Mouse (Mus musculus): Measurements from ENCODE around the gene Dnajc16.
A peak's percentile ranks its signal among the peaks of the same experiment; 100 is the strongest.

Dnajc16 gene

DNA sequence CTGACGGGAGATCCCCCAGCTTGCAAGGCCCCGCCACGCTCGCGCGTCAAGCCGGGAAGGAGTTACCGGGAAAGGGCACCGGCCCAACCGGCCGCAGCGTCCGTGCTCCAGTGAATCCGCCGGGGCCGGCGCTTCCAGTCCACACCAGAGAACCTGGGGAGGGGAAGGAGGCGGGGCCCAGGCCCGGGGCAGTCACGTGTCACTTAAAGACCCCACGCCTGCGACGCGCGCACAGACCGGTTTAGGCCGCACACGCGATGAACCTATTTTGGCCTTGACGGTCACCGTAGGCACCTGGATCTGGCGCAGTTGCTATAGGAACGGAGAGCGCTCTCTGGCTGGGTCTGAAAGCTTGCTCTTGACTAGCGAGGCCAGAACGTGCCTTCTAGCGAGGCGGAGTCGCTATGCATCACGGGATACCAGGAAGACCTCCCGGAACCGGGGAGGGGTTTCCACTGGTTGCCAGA, at the start of gene Dnajc16:
Gene Dnajc16 (minus strand): TSS at position 408 of the 467 bp plus-strand sequence.
- peak; percentile 91 for DNase-seq (ENCODE audit: low spot score)

- no peak for DNase-seq (ENCODE audit: low spot score)
These were observed 43.9 kb upstream of the Dnajc16 start for GRCm38 (mm10) chr4:141834536-141835095.

GRCm38 (mm10) chr4:141833911-141834310, 43.2 kb upstream of the Dnajc16 start:
- no peak for DNase-seq (ENCODE audit: low spot score)

DNA sequence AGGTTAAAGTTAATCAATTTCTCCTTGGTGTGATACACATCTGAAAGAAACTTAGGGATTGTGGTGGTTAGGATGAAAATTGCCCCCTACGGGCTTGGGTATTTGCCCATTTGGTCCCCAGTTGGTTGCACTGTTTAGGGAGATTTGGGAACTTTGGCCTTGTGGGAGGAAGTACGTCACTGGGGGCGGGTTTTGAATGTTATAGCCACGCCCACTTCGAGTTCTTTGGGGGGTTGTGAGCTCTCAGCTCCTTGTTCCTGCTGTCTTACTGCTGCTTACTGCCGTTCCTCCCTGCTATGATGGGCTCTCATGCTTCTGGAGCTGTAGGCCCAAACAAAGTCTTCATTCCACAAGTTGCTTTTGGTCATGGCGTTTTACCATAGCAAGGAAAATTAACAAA, 40.6 kb upstream of the Dnajc16 start:
- DNase-seq (ENCODE audit: low spot score): no peak

DNA sequence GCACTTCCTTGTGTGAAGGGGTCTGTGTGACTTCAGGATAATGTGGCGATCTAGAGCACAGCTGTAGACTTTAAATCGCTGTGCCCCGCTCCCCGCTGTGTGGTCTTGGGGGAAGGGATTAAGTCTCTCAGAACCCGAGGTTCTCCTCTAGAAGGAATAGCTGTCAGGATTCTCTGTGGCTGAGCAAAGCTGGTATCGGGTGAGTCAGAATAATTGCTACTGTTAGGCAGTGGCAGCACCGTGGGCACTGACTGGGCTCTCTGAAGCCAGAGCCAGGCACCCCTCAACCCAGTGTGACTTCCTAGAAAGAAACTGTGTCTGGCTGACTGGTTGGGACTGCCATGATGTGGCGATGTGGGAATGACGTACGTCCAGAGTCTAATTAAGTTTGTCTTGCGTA, 39.6 kb upstream of the Dnajc16 start:
- DNase-seq (ENCODE audit: low spot score): no peak

- no peak for DNase-seq (ENCODE audit: low spot score)
These were observed 37.4 kb upstream of the Dnajc16 start for GRCm38 (mm10) chr4:141828177-141828576.

GRCm38 (mm10) chr4:141827401-141827800, 36.7 kb upstream of the Dnajc16 start:
- DNase-seq (ENCODE audit: low spot score): no peak

DNA sequence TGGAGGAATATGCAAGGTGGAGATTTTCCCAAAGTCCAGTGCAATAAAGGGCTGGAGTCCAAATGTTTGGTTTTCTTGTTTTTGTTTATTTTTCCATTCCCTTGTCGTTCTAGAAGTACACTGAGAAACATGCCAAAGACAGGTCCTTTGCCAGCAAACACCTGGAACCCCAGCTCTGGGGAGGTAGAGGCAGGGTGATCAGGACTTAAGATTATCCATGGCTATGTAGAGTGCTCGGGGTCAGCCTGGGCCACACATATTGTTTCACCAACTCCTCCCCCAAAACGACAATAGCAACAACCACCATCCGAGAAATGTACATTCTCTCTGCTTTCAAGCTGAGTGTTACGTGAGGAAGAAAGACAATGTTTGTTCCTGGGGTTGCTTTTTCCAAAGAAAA, 35.3 kb upstream of the Dnajc16 start, which contains the start of gene Cela2a:
Gene Cela2a (minus strand): TSS at position 101 of the 400 bp plus-strand sequence.
- no peak for DNase-seq (ENCODE audit: low spot score)

- no peak for DNase-seq (ENCODE audit: low spot score)
These were observed 32.2 kb upstream of the Dnajc16 start for GRCm38 (mm10) chr4:141822979-141823378.

GRCm38 (mm10) chr4:141822089-141822488, 31.4 kb upstream of the Dnajc16 start:
- no peak for DNase-seq (ENCODE audit: low spot score)

GRCm38 (mm10) chr4:141821178-141821577, 30.4 kb upstream of the Dnajc16 start:
- DNase-seq (ENCODE audit: low spot score): no peak

- DNase-seq (ENCODE audit: low spot score): no peak
These were observed 28.6 kb upstream of the Dnajc16 start for GRCm38 (mm10) chr4:141819316-141819715.

GRCm38 (mm10) chr4:141818861-141819260, 28.1 kb upstream of the Dnajc16 start:
- no peak for DNase-seq (ENCODE audit: low spot score)

DNA sequence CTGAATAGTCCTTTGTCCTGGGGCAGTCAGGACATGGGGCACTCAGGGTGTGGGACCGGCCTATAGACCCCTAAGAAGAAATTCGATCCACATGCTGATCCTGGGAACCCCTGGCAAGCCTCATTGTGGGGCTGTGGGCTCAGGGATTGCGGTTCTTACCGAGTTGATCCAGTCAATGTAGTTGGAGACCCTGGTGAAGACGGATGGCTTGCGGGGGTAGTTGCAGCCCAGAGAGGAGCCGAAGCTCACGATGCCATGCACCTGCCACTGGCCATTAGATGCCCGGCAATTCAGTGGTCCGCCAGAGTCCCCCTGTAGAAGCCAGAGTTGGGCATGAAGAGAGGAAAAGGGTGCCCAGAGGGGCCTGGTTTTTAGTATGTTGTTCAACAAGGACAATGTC, 27.0 kb upstream of the Dnajc16 start:
- no peak for DNase-seq (ENCODE audit: low spot score)

- DNase-seq (ENCODE audit: low spot score): no peak
These were observed 26.3 kb upstream of the Dnajc16 start for GRCm38 (mm10) chr4:141816776-141817655.

GRCm38 (mm10) chr4:141816267-141816666, 25.5 kb upstream of the Dnajc16 start:
- DNase-seq (ENCODE audit: low spot score): no peak

GRCm38 (mm10) chr4:141811375-141811774, 20.6 kb upstream of the Dnajc16 start:
- DNase-seq (ENCODE audit: low spot score): no peak

DNA sequence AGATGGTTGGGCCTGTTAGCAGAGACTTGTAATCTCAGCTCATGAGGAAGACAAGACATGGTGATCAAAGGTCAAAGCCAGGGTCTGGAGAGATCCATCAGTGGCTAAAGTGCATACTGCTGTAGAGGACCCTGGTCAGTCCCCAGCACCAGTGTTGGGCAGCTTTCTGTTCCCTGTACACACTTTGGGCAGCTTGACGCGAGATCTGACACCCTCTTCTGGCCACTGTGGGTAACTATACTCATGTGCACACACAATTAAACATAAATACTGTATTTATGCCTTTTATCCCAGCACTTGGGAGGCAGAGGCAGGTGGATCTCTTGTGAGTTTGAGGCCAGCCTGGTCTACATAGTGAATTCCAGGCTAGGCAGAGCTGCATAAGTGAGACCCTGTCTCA, 20.2 kb upstream of the Dnajc16 start:
- DNase-seq (ENCODE audit: low spot score): no peak

- DNase-seq (ENCODE audit: low spot score): no peak
These were observed 19.2 kb upstream of the Dnajc16 start for GRCm38 (mm10) chr4:141809850-141810464.

GRCm38 (mm10) chr4:141805886-141806285, 15.2 kb upstream of the Dnajc16 start:
- no peak for DNase-seq (ENCODE audit: low spot score)

DNA sequence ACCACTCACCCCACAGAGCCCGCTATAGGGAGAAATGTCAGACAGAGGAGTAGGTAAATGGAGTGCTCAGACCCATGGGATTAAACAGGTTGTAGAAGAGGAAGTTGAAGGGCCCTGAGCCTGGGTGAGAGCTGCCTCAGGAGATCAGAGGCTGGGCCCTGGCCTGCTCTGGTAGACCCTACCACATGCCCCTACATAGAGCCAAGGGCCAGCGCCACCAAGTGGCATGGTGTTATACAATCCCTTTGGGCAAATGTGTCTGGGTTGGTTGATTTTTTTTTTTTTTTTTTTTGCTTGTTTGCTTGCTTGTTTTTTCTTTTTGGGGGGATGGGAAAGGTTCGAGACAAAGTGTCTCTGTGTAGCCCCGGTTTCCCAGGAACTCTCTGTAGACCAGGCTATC, 13.4 kb upstream of the Dnajc16 start:
- no peak for DNase-seq (ENCODE audit: low spot score)

GRCm38 (mm10) chr4:141797545-141797944, 6.8 kb upstream of the Dnajc16 start:
- DNase-seq (ENCODE audit: low spot score): no peak

GRCm38 (mm10) chr4:141796954-141797353, 6.2 kb upstream of the Dnajc16 start:
- DNase-seq (ENCODE audit: low spot score): no peak
